Mouse (Mus musculus): Measurements from ENCODE around the gene Cyp26b1.

Gene Cyp26b1

GRCm38 (mm10) chr6:84593693-84594092 is at the start of gene Cyp26b1:
Gene Cyp26b1 (minus strand): TSS chr6:84593908.
- peak; percentile 79 for DNase-seq

- DNase-seq, result no peak
Measured at GRCm38 (mm10) chr6:84641062-84641431, 47.3 kb upstream of the Cyp26b1 start.

- DNase-seq, result peak; percentile 97
Measured at GRCm38 (mm10) chr6:84640324-84641061, 46.8 kb upstream of the Cyp26b1 start.

- peak; percentile 98 for DNase-seq
Measured at GRCm38 (mm10) chr6:84638206-84638605, 44.5 kb upstream of the Cyp26b1 start.

- peak; percentile 94 for DNase-seq
Measured at GRCm38 (mm10) chr6:84631588-84631987, 37.9 kb upstream of the Cyp26b1 start.

GRCm38 (mm10) chr6:84630276-84630675 is 36.6 kb upstream of the Cyp26b1 start:
- DNase-seq, result peak; percentile 93

GRCm38 (mm10) chr6:84628831-84629230 is 35.1 kb upstream of the Cyp26b1 start:
- peak; percentile 52 for DNase-seq

GRCm38 (mm10) chr6:84626398-84626797 is 32.7 kb upstream of the Cyp26b1 start:
- DNase-seq, result no peak

GRCm38 (mm10) chr6:84619166-84619565 is 25.5 kb upstream of the Cyp26b1 start:
- peak; percentile 79 for DNase-seq

GRCm38 (mm10) chr6:84617051-84617450 is 23.3 kb upstream of the Cyp26b1 start:
- DNase-seq, result peak; percentile 51

- peak; percentile 79 for DNase-seq
Measured at GRCm38 (mm10) chr6:84616586-84616985, 22.9 kb upstream of the Cyp26b1 start.

- peak; percentile 54 for DNase-seq
Measured at GRCm38 (mm10) chr6:84613561-84613960, 19.9 kb upstream of the Cyp26b1 start.

- DNase-seq, result peak; percentile 14
Measured at GRCm38 (mm10) chr6:84601136-84601889, 7.6 kb upstream of the Cyp26b1 start.

GRCm38 (mm10) chr6:84599296-84599695 is 5.6 kb upstream of the Cyp26b1 start:
- peak; percentile 65 for DNase-seq

- peak; percentile 82 for DNase-seq
Measured at GRCm38 (mm10) chr6:84598725-84599124, 5.0 kb upstream of the Cyp26b1 start.

- peak; percentile 79 for DNase-seq
Measured at GRCm38 (mm10) chr6:84594626-84595025, 918 bp upstream of the Cyp26b1 start.

- DNase-seq, result peak; percentile 88
Measured at GRCm38 (mm10) chr6:84590961-84591745, 2.6 kb downstream of the Cyp26b1 start.

- DNase-seq, result peak; percentile 97
Measured at GRCm38 (mm10) chr6:84589742-84590686, 3.7 kb downstream of the Cyp26b1 start.

- DNase-seq, result peak; percentile 93
Measured at GRCm38 (mm10) chr6:84588895-84589652, 4.6 kb downstream of the Cyp26b1 start.

GRCm38 (mm10) chr6:84588221-84588894 is 5.3 kb downstream of the Cyp26b1 start:
- peak; percentile 84 for DNase-seq

All from heart, adult 11 months (tissue).